Mouse (Mus musculus): ENCODE data around the gene Slc5a6. TPM values are rescaled to one million over a fixed set of nuclear protein-coding genes. Genes with fewer than 3 reads are reported as not detected.
"Not testable (repeated sequence)": the region's sequence is repeated elsewhere in the genome, so short reads cannot be mapped to it uniquely, and the experiment has no call there.

The Slc5a6 gene
- polyA plus RNA-seq, 1 experiment from 2014 or later: 8.6 TPM

GRCm38 (mm10) chr5:31050427-31050826 lies 1.7 kb upstream of the Slc5a6 start:
- DNase-seq (ENCODE audit: low spot score) (no peak), ATAC-seq (ENCODE audit: insufficient number of reproducible peaks, low FRiP score, low TSS enrichment, low read depth) (no peak)
- H3K9ac ChIP-seq (ENCODE audit: low read length): no peak overlapping the region
- H3K9me3 ChIP-seq (ENCODE audit: control insufficient read depth, low read length): no peaks in the 10 kb centered on the region
- H3K27me3 ChIP-seq (ENCODE audit: control insufficient read depth, insufficient read depth, low read length): no peaks in the 10 kb centered on the region
- no peaks in the 10 kb centered on the region for H3K36me3 ChIP-seq (ENCODE audit: control insufficient read depth, insufficient read depth, low read length)
- no peak overlapping the region for H3K4me2 ChIP-seq (ENCODE audit: low read depth, severe bottlenecking)
- H3K4me3 ChIP-seq (ENCODE audit: low read depth, low read length): no peak overlapping the region
- H3K27ac ChIP-seq (replicated peaks; ENCODE audit: low read depth, low read length): no peak overlapping the region
- H3K4me1 ChIP-seq (ENCODE audit: control insufficient read depth, insufficient read depth, low read length): 0 out of 2 replicates have a peak, but pooled peaks cover 6% of the 10 kb centered on the region

- DNase-seq (ENCODE audit: low spot score): peak; percentile 99
- Histone ChIP-seq H3K27ac (replicated peaks; ENCODE audit: low read depth, low read length) (peak within 1 kb of the TSS; percentile 85), H3K9me3 (ENCODE audit: control insufficient read depth, low read length) (no peaks in the 10 kb centered on the region), H3K4me1 (ENCODE audit: control insufficient read depth, insufficient read depth, low read length) (0 out of 2 replicates have a peak, but pooled peaks cover 2% of the 10 kb centered on the region), H3K36me3 (ENCODE audit: control insufficient read depth, insufficient read depth, low read length) (no peaks in the 10 kb centered on the region), H3K9ac (ENCODE audit: low read length) (peak within 1 kb of the TSS; percentile 89), H3K4me2 (ENCODE audit: low read depth, severe bottlenecking) (peak within 1 kb of the TSS; percentile 65), H3K27me3 (ENCODE audit: control insufficient read depth, insufficient read depth, low read length) (no peaks in the 10 kb centered on the region), H3K4me3 (ENCODE audit: low read depth, low read length) (peak within 1 kb of the TSS; percentile 68)
- WGBS: under 1% methylated on average over 73 of the region's 73 CpGs
- peak; percentile 97 for ATAC-seq (ENCODE audit: insufficient number of reproducible peaks, low FRiP score, low TSS enrichment, low read depth)
Measured at GRCm38 (mm10) chr5:31047848-31048762, 619 bp downstream of the Slc5a6 start, which contains the start of gene Atraid. Gene Atraid, plus strand, starts transcription at chr5:31048312.

- no peak overlapping the region for H3K9ac ChIP-seq (ENCODE audit: low read length)
- peak overlapping the region; percentile 65 for H3K4me2 ChIP-seq (ENCODE audit: low read depth, severe bottlenecking)
- H3K9me3 ChIP-seq (ENCODE audit: control insufficient read depth, low read length): no peaks in the 10 kb centered on the region
- ATAC-seq (ENCODE audit: insufficient number of reproducible peaks, low FRiP score, low TSS enrichment, low read depth) (no peak), DNase-seq (ENCODE audit: low spot score) (no peak)
- 75% methylated on average over 5 of the region's 5 CpGs for WGBS
- peak overlapping the region; percentile 68 for H3K4me3 ChIP-seq (ENCODE audit: low read depth, low read length)
- no peaks in the 10 kb centered on the region for H3K36me3 ChIP-seq (ENCODE audit: control insufficient read depth, insufficient read depth, low read length)
- H3K27me3 ChIP-seq (ENCODE audit: control insufficient read depth, insufficient read depth, low read length): no peaks in the 10 kb centered on the region
- no peak overlapping the region for H3K27ac ChIP-seq (replicated peaks; ENCODE audit: low read depth, low read length)
- H3K4me1 ChIP-seq (ENCODE audit: control insufficient read depth, insufficient read depth, low read length): 0 out of 2 replicates have a peak, but pooled peaks cover 2% of the 10 kb centered on the region
Measured at GRCm38 (mm10) chr5:31047074-31047473, 1.6 kb downstream of the Slc5a6 start.

- no peaks in the 10 kb centered on the region for H3K27me3 ChIP-seq (ENCODE audit: control insufficient read depth, insufficient read depth, low read length)
- H3K9me3 ChIP-seq (ENCODE audit: control insufficient read depth, low read length): no peaks in the 10 kb centered on the region
Measured at GRCm38 (mm10) chr5:31046416-31046815, 2.3 kb downstream of the Slc5a6 start.

GRCm38 (mm10) chr5:31038171-31038845 lies 10.4 kb downstream of the Slc5a6 start:
- 88% methylated on average over 7 of the region's 7 CpGs for WGBS
- H3K4me3 ChIP-seq (ENCODE audit: low read depth, low read length): no peak overlapping the region
- no peaks in the 10 kb centered on the region for H3K27me3 ChIP-seq (ENCODE audit: control insufficient read depth, insufficient read depth, low read length)
- H3K4me2 ChIP-seq (ENCODE audit: low read depth, severe bottlenecking): no peak overlapping the region
- 0 out of 2 replicates have a peak, but pooled peaks cover 2% of the 10 kb centered on the region for H3K36me3 ChIP-seq (ENCODE audit: control insufficient read depth, insufficient read depth, low read length)
- H3K9ac ChIP-seq (ENCODE audit: low read length): no peak overlapping the region
- H3K9me3 ChIP-seq (ENCODE audit: control insufficient read depth, low read length): no peaks in the 10 kb centered on the region
- ATAC-seq (ENCODE audit: insufficient number of reproducible peaks, low FRiP score, low TSS enrichment, low read depth): no peak
- DNase-seq (ENCODE audit: low spot score): no peak
- no peak overlapping the region for H3K27ac ChIP-seq (replicated peaks; ENCODE audit: low read depth, low read length)
- H3K4me1 ChIP-seq (ENCODE audit: control insufficient read depth, insufficient read depth, low read length): no peaks in the 10 kb centered on the region

More at GRCm38 (mm10) chr5:31046416-31046815, 2.3 kb downstream of the Slc5a6 start:
- Histone ChIP-seq H3K36me3 (ENCODE audit: control insufficient read depth, insufficient read depth, low read length) (0 out of 2 replicates have a peak, but pooled peaks cover 2% of the 10 kb centered on the region), H3K27ac (replicated peaks; ENCODE audit: low read depth, low read length) (no peak overlapping the region), H3K9ac (ENCODE audit: low read length) (no peak overlapping the region), H3K4me3 (ENCODE audit: low read depth, low read length) (no peak overlapping the region), H3K4me1 (ENCODE audit: control insufficient read depth, insufficient read depth, low read length) (0 out of 2 replicates have a peak, but pooled peaks cover 2% of the 10 kb centered on the region), H3K4me2 (ENCODE audit: low read depth, severe bottlenecking) (no peak overlapping the region)
- DNase-seq (ENCODE audit: low spot score) (no peak), ATAC-seq (ENCODE audit: insufficient number of reproducible peaks, low FRiP score, low TSS enrichment, low read depth) (no peak)
- 93% methylated on average over 6 of the region's 6 CpGs for WGBS

- not testable (repeated sequence) for H3K4me1 ChIP-seq (ENCODE audit: control insufficient read depth, insufficient read depth, low read length); H3K9me3 ChIP-seq (ENCODE audit: control insufficient read depth, low read length); H3K27me3 ChIP-seq (ENCODE audit: control insufficient read depth, insufficient read depth, low read length); ATAC-seq (ENCODE audit: insufficient number of reproducible peaks, low FRiP score, low TSS enrichment, low read depth); H3K9ac ChIP-seq (ENCODE audit: low read length); H3K27ac ChIP-seq (replicated peaks; ENCODE audit: low read depth, low read length); H3K4me2 ChIP-seq (ENCODE audit: low read depth, severe bottlenecking); DNase-seq (ENCODE audit: low spot score); H3K36me3 ChIP-seq (ENCODE audit: control insufficient read depth, insufficient read depth, low read length); H3K4me3 ChIP-seq (ENCODE audit: low read depth, low read length)
- 88% methylated on average over 11 of the region's 11 CpGs for WGBS
Measured at GRCm38 (mm10) chr5:31036556-31036955, 12.2 kb downstream of the Slc5a6 start.

- Histone ChIP-seq H3K9ac (ENCODE audit: low read length) (no peak overlapping the region), H3K4me1 (ENCODE audit: control insufficient read depth, insufficient read depth, low read length) (no peaks in the 10 kb centered on the region), H3K27me3 (ENCODE audit: control insufficient read depth, insufficient read depth, low read length) (no peaks in the 10 kb centered on the region), H3K4me2 (ENCODE audit: low read depth, severe bottlenecking) (no peak overlapping the region), H3K4me3 (ENCODE audit: low read depth, low read length) (no peak overlapping the region), H3K9me3 (ENCODE audit: control insufficient read depth, low read length) (no peaks in the 10 kb centered on the region), H3K36me3 (ENCODE audit: control insufficient read depth, insufficient read depth, low read length) (no peaks in the 10 kb centered on the region), H3K27ac (replicated peaks; ENCODE audit: low read depth, low read length) (no peak overlapping the region)
- DNase-seq (ENCODE audit: low spot score) (no peak), ATAC-seq (ENCODE audit: insufficient number of reproducible peaks, low FRiP score, low TSS enrichment, low read depth) (no peak)
- WGBS: 89% methylated on average over 6 of the region's 6 CpGs
Measured at GRCm38 (mm10) chr5:31034669-31035068, 14.1 kb downstream of the Slc5a6 start.

GRCm38 (mm10) chr5:31031508-31031907 lies 17.2 kb downstream of the Slc5a6 start:
- H3K4me3 ChIP-seq (ENCODE audit: low read depth, low read length): no peak overlapping the region
- ATAC-seq (ENCODE audit: insufficient number of reproducible peaks, low FRiP score, low TSS enrichment, low read depth): no peak
- no peak for DNase-seq (ENCODE audit: low spot score)
- H3K27ac ChIP-seq (replicated peaks; ENCODE audit: low read depth, low read length): no peak overlapping the region
- no peak overlapping the region for H3K4me2 ChIP-seq (ENCODE audit: low read depth, severe bottlenecking)
- no peak overlapping the region for H3K9ac ChIP-seq (ENCODE audit: low read length)
- H3K36me3 ChIP-seq (ENCODE audit: control insufficient read depth, insufficient read depth, low read length): no peaks in the 10 kb centered on the region
- H3K4me1 ChIP-seq (ENCODE audit: control insufficient read depth, insufficient read depth, low read length): no peaks in the 10 kb centered on the region
- 87% methylated on average over 8 of the region's 8 CpGs for WGBS
- no peaks in the 10 kb centered on the region for H3K9me3 ChIP-seq (ENCODE audit: control insufficient read depth, low read length)
- no peaks in the 10 kb centered on the region for H3K27me3 ChIP-seq (ENCODE audit: control insufficient read depth, insufficient read depth, low read length)

Measured in limb, embryonic 11.5 days (tissue).